Mouse (Mus musculus): ENCODE data around the gene Rslcan18. TPM values are rescaled to one million over a fixed set of nuclear protein-coding genes. Genes with fewer than 3 reads are reported as not detected.

Rslcan18 gene
- 0.07 and 0.17 TPM in 2 replicates for polyA plus RNA-seq (2012; rRNA removed)

GRCm38 (mm10) chr13:67116163-67116562 lies at the start of gene Rslcan18:
Gene Rslcan18, minus strand, starts transcription at chr13:67116263.

DNA sequence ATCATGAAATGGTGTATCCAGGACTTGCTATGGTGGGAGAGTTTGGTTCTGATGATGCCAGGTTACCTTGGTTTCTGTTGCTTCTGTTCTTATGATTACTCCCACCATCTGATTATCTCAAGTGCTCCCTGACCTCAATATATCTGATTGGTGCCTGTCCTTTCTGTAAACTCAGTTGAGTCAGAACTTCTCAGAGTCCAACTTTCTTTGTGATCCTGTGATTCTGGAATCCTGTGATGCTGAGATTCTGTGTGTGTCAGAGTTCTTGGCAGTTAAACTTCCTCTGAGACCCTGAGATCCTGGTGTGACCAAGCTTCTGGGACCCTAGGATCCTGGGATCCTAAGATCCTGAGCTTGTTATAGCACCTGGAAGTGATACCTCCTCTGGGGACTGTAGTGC lies 5.3 kb upstream of the Rslcan18 start, which contains the start of gene Zfp759:
Zfp759 (plus strand) TSS at position 301 of the 400 bp plus-strand sequence.

GRCm38 (mm10) chr13:67108194-67108820 lies 7.8 kb downstream of the Rslcan18 start, which contains the start of gene Gm28557:
Gene Gm28557, minus strand, starts transcription at chr13:67108604.

DNA sequence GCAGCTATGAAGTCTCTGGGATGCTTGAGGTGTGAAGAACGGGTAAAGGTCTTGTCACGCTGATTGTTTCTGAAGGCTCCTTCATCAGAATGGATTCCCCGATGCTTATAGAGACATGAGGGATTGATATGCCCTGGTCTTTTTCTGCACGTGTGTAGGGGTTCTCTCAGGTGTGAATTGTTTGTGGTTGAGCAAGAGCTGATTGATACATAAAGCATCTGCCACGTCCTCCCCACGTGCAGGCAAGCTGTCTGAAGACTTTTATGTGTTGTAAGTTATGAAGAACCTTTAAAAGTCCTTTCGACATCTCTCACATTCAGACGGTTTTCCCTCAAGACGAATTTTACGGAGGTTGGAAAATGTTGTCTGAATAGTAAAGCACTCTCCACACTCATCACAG lies 18.2 kb downstream of the Rslcan18 start, which contains the start of gene Zfp708:
Zfp708 (minus strand) TSS at position 101 of the 400 bp plus-strand sequence.

DNA sequence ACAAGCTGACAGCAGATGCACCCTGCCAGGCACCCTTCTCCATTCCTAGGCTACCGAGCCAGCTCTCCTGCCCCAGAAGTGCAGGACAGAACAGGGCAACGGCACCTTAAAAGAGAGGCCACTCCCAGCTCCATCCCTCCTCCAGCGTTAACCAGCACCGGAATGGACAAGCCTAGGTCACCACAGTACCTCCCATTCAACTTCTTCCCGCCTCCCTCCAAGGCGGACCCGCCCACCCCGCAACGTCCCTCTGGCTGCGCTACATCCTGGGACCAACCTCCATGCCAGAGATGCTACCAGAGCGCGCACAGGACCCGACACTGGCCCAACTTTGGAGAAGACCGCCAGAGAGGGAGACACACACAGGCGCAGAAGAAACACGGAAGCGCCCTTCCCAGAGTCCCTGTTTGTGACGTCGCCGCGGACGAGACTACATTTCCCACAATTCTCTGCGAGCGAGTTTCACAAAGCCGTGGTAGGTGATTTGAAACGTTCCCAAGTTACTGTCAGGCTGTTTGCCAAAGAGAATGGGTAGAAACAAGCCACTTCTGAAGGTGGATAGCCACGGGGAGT lies 55.2 kb downstream of the Rslcan18 start, which contains the start of gene Zfp712:
Zfp712 (minus strand) TSS at position 385 of the 573 bp plus-strand sequence.

Other genes starting within 250 kb of the Rslcan18 start
- gene Gm10767, start 211.3 kb downstream of the Rslcan18 start, polyA plus RNA-seq (2012; rRNA removed): 0.24 TPM in 1 of 2 replicates, not detected in the other
- gene Zfp712, start 55.1 kb downstream of the Rslcan18 start, polyA plus RNA-seq (2012; rRNA removed): 0.03 and 0.14 TPM in 2 replicates
- not detected in 2 replicates for gene Zfp708, start 18.3 kb downstream of the Rslcan18 start, polyA plus RNA-seq (2012; rRNA removed)
- 2.3 and 3.3 TPM in 2 replicates for gene Gm28557, start 7.7 kb downstream of the Rslcan18 start, polyA plus RNA-seq (2012; rRNA removed)
- gene Zfp759, start 5.4 kb upstream of the Rslcan18 start, polyA plus RNA-seq (2012; rRNA removed): 0.10 and 0.14 TPM in 2 replicates
- 0.36 and 0.61 TPM in 2 replicates for gene Rsl1, start 56.9 kb upstream of the Rslcan18 start, polyA plus RNA-seq (2012; rRNA removed)
- gene Zfp455, start 78.2 kb upstream of the Rslcan18 start, polyA plus RNA-seq (2012; rRNA removed): 0.10 and 0.23 TPM in 2 replicates
- gene Zfp458, start 162.2 kb upstream of the Rslcan18 start, polyA plus RNA-seq (2012; rRNA removed): 0.37 and 0.39 TPM in 2 replicates
- gene Zfp457, start 190.2 kb upstream of the Rslcan18 start, polyA plus RNA-seq (2012; rRNA removed): 1.1 and 1.5 TPM in 2 replicates
- 0.23 and 0.29 TPM in 2 replicates for gene Zfp595, start 216.3 kb upstream of the Rslcan18 start, polyA plus RNA-seq (2012; rRNA removed)
- gene Gm28044, start 244.3 kb upstream of the Rslcan18 start, polyA plus RNA-seq (2012; rRNA removed): not detected in 2 replicates
- gene Zfp953, start 244.3 kb upstream of the Rslcan18 start, polyA plus RNA-seq (2012; rRNA removed): 0.10 and 0.12 TPM in 2 replicates

All from ovary, adult 2 months (tissue).